Mouse (Mus musculus): ENCODE data around the gene Dnajb8. TPM values are rescaled to one million over a fixed set of nuclear protein-coding genes. Genes with fewer than 3 reads are reported as not detected.

Dnajb8 gene
- total RNA-seq, 4 experiments from 2014 or later = not detected

- no peak for DNase-seq (ENCODE audit: low spot score)
Observed at GRCm38 (mm10) chr6:88278141-88278540, 56.1 kb downstream of the Dnajb8 start.

GRCm38 (mm10) chr6:88290129-88290766, 68.2 kb downstream of the Dnajb8 start:
- DNase-seq (ENCODE audit: low spot score) = peak; percentile 71

- no peak for DNase-seq (ENCODE audit: low spot score)
Observed at GRCm38 (mm10) chr6:88292274-88292909, 70.3 kb downstream of the Dnajb8 start.

- DNase-seq (ENCODE audit: low spot score) = no peak
Observed at GRCm38 (mm10) chr6:88299491-88299890, 77.4 kb downstream of the Dnajb8 start.

- no peak for DNase-seq (ENCODE audit: low spot score)
Observed at GRCm38 (mm10) chr6:88301234-88301633, 79.2 kb downstream of the Dnajb8 start.

Other genes starting within 250 kb of the Dnajb8 start
- gene H1fx, start 240.6 kb upstream of the Dnajb8 start, total RNA-seq (2022) = 1 to 10 TPM in 2 of 4 experiments, under 1 TPM in 2; 0.80 to 1.4 (median 1.2) TPM
- 100 to 1,000 TPM; 276 to 300 (median 281) TPM for gene Rab7, start 177.0 kb upstream of the Dnajb8 start, total RNA-seq (2022)
- gene Rpn1, start 137.8 kb upstream of the Dnajb8 start, total RNA-seq (2022) = 100 to 1,000 TPM in 3 of 4 experiments, 10 to 100 TPM in 1; 92.5 to 117 (median 111) TPM
- 10 to 100 TPM; 13.5 to 20.0 (median 17.4) TPM for gene Gata2, start 28.4 kb upstream of the Dnajb8 start, total RNA-seq (2022)
- 1 to 10 TPM; 6.5 to 8.4 (median 7.7) TPM for gene Eefsec, start 224.3 kb downstream of the Dnajb8 start, total RNA-seq (2022)
- 10 to 100 TPM; 14.2 to 19.8 (median 16.7) TPM for gene Ruvbl1, start 243.1 kb downstream of the Dnajb8 start, total RNA-seq (2022)

All from heart, adult 8-10 months (tissue).